Mouse (Mus musculus): ENCODE measurements at regions not wholly inside any gene's neighbourhood (a gene's known extent, or its start where the extent isn't known, plus 50 kb on each side); places are given as distances from the start of the nearest gene placed in this dataset.

- Histone ChIP-seq H3K27ac (replicated peaks; ENCODE audit: low read depth, low read length) (no peak overlapping the region), H3K4me2 (ENCODE audit: low read length) (no peak overlapping the region), H3K9ac (replicated peaks; ENCODE audit: low read length) (no peak overlapping the region), H3K9me3 (ENCODE audit: control insufficient read depth, low read length) (no peaks in the 10 kb centered on the region), H3K4me1 (ENCODE audit: control insufficient read depth, insufficient read depth, low read length) (no peaks in the 10 kb centered on the region), H3K27me3 (ENCODE audit: control insufficient read depth, insufficient read depth, low read length) (no peaks in the 10 kb centered on the region), H3K4me3 (replicated peaks; ENCODE audit: low read depth, low read length) (no peak overlapping the region), H3K36me3 (ENCODE audit: control insufficient read depth, insufficient read depth, low read length) (no peaks in the 10 kb centered on the region)
- 77% methylated on average over 2 of the region's 2 CpGs for WGBS
- DNase-seq = peak; percentile 4
- no peak for ATAC-seq (ENCODE audit: low FRiP score, low TSS enrichment)
These were observed 396.8 kb downstream of the Adra2a start for GRCm38 (mm10) chr19:54440713-54441112.

- no peak overlapping the region for H3K9ac ChIP-seq (replicated peaks; ENCODE audit: low read length)
- no peaks in the 10 kb centered on the region for H3K27me3 ChIP-seq (ENCODE audit: control insufficient read depth, insufficient read depth, low read length)
- H3K9me3 ChIP-seq (ENCODE audit: control insufficient read depth, low read length) = no peaks in the 10 kb centered on the region
- H3K27ac ChIP-seq (replicated peaks; ENCODE audit: low read depth, low read length) = no peak overlapping the region
- DNase-seq = no peak
- no peaks in the 10 kb centered on the region for H3K4me1 ChIP-seq (ENCODE audit: control insufficient read depth, insufficient read depth, low read length)
- no peak overlapping the region for H3K4me3 ChIP-seq (replicated peaks; ENCODE audit: low read depth, low read length)
- ATAC-seq (ENCODE audit: low FRiP score, low TSS enrichment) = no peak
- 76% methylated on average over 2 of the region's 2 CpGs for WGBS
- H3K4me2 ChIP-seq (ENCODE audit: low read length) = no peak overlapping the region
- no peaks in the 10 kb centered on the region for H3K36me3 ChIP-seq (ENCODE audit: control insufficient read depth, insufficient read depth, low read length)
These were observed 416.6 kb downstream of the Adra2a start for GRCm38 (mm10) chr19:54460426-54461170.

- Histone ChIP-seq H3K27me3 (ENCODE audit: control insufficient read depth, insufficient read depth, low read length) (no peaks in the 10 kb centered on the region), H3K4me2 (ENCODE audit: low read length) (no peak overlapping the region), H3K9me3 (ENCODE audit: control insufficient read depth, low read length) (no peaks in the 10 kb centered on the region), H3K9ac (replicated peaks; ENCODE audit: low read length) (no peak overlapping the region), H3K4me3 (replicated peaks; ENCODE audit: low read depth, low read length) (no peak overlapping the region), H3K4me1 (ENCODE audit: control insufficient read depth, insufficient read depth, low read length) (no peaks in the 10 kb centered on the region), H3K27ac (replicated peaks; ENCODE audit: low read depth, low read length) (no peak overlapping the region), H3K36me3 (ENCODE audit: control insufficient read depth, insufficient read depth, low read length) (no peaks in the 10 kb centered on the region)
- DNase-seq = no peak
- no peak for ATAC-seq (ENCODE audit: low FRiP score, low TSS enrichment)
- WGBS = 94% methylated on average over 2 of the region's 2 CpGs
These were observed 418.5 kb downstream of the Adra2a start for GRCm38 (mm10) chr19:54462480-54462879.

- ATAC-seq (ENCODE audit: low FRiP score, low TSS enrichment) (no peak), DNase-seq (no peak)
- Histone ChIP-seq H3K4me2 (ENCODE audit: low read length) (no peak overlapping the region), H3K36me3 (ENCODE audit: control insufficient read depth, insufficient read depth, low read length) (no peaks in the 10 kb centered on the region), H3K9ac (replicated peaks; ENCODE audit: low read length) (no peak overlapping the region), H3K9me3 (ENCODE audit: control insufficient read depth, low read length) (no peaks in the 10 kb centered on the region), H3K27ac (replicated peaks; ENCODE audit: low read depth, low read length) (no peak overlapping the region), H3K27me3 (ENCODE audit: control insufficient read depth, insufficient read depth, low read length) (no peaks in the 10 kb centered on the region), H3K4me1 (ENCODE audit: control insufficient read depth, insufficient read depth, low read length) (no peaks in the 10 kb centered on the region), H3K4me3 (replicated peaks; ENCODE audit: low read depth, low read length) (no peak overlapping the region)
- 81% methylated on average over 5 of the region's 5 CpGs for WGBS
These were observed 426.1 kb downstream of the Adra2a start for GRCm38 (mm10) chr19:54470034-54470433.

- Histone ChIP-seq H3K4me2 (ENCODE audit: low read length) (no peak overlapping the region), H3K9me3 (ENCODE audit: control insufficient read depth, low read length) (no peaks in the 10 kb centered on the region), H3K4me1 (ENCODE audit: control insufficient read depth, insufficient read depth, low read length) (no peaks in the 10 kb centered on the region), H3K27ac (replicated peaks; ENCODE audit: low read depth, low read length) (no peak overlapping the region), H3K4me3 (replicated peaks; ENCODE audit: low read depth, low read length) (no peak overlapping the region), H3K27me3 (ENCODE audit: control insufficient read depth, insufficient read depth, low read length) (no peaks in the 10 kb centered on the region), H3K36me3 (ENCODE audit: control insufficient read depth, insufficient read depth, low read length) (no peaks in the 10 kb centered on the region), H3K9ac (replicated peaks; ENCODE audit: low read length) (no peak overlapping the region)
- 69% methylated on average over 3 of the region's 3 CpGs for WGBS
- no peak for DNase-seq
- ATAC-seq (ENCODE audit: low FRiP score, low TSS enrichment) = no peak
These were observed 454.1 kb downstream of the Adra2a start for GRCm38 (mm10) chr19:54498066-54498465.

GRCm38 (mm10) chr19:54533858-54534257 lies 489.9 kb downstream of the Adra2a start:
- Histone ChIP-seq H3K27ac (replicated peaks; ENCODE audit: low read depth, low read length) (no peak overlapping the region), H3K9ac (replicated peaks; ENCODE audit: low read length) (no peak overlapping the region), H3K4me2 (ENCODE audit: low read length) (no peak overlapping the region), H3K27me3 (ENCODE audit: control insufficient read depth, insufficient read depth, low read length) (no peaks in the 10 kb centered on the region), H3K36me3 (ENCODE audit: control insufficient read depth, insufficient read depth, low read length) (no peaks in the 10 kb centered on the region), H3K4me3 (replicated peaks; ENCODE audit: low read depth, low read length) (no peak overlapping the region), H3K9me3 (ENCODE audit: control insufficient read depth, low read length) (no peaks in the 10 kb centered on the region), H3K4me1 (ENCODE audit: control insufficient read depth, insufficient read depth, low read length) (no peaks in the 10 kb centered on the region)
- DNase-seq (peak; percentile 49), ATAC-seq (ENCODE audit: low FRiP score, low TSS enrichment) (no peak)

- Histone ChIP-seq H3K9me3 (ENCODE audit: control insufficient read depth, low read length) (no peaks in the 10 kb centered on the region), H3K4me1 (ENCODE audit: control insufficient read depth, insufficient read depth, low read length) (no peaks in the 10 kb centered on the region), H3K27ac (replicated peaks; ENCODE audit: low read depth, low read length) (no peak overlapping the region), H3K4me3 (replicated peaks; ENCODE audit: low read depth, low read length) (no peak overlapping the region), H3K27me3 (ENCODE audit: control insufficient read depth, insufficient read depth, low read length) (no peaks in the 10 kb centered on the region), H3K4me2 (ENCODE audit: low read length) (no peak overlapping the region), H3K9ac (replicated peaks; ENCODE audit: low read length) (no peak overlapping the region), H3K36me3 (ENCODE audit: control insufficient read depth, insufficient read depth, low read length) (no peaks in the 10 kb centered on the region)
- ATAC-seq (ENCODE audit: low FRiP score, low TSS enrichment) (no peak), DNase-seq (no peak)
- 95% methylated on average over 3 of the region's 3 CpGs for whole genome bisulfite sequencing
These were observed 511.4 kb downstream of the Adra2a start for GRCm38 (mm10) chr19:54555351-54555750.

- H3K36me3 ChIP-seq (ENCODE audit: control insufficient read depth, insufficient read depth, low read length) = no peaks in the 10 kb centered on the region
- ATAC-seq (ENCODE audit: low FRiP score, low TSS enrichment) (no peak), DNase-seq (no peak)
- no peak overlapping the region for H3K9ac ChIP-seq (replicated peaks; ENCODE audit: low read length)
- no peaks in the 10 kb centered on the region for H3K9me3 ChIP-seq (ENCODE audit: control insufficient read depth, low read length)
- no peaks in the 10 kb centered on the region for H3K4me1 ChIP-seq (ENCODE audit: control insufficient read depth, insufficient read depth, low read length)
- no peaks in the 10 kb centered on the region for H3K27me3 ChIP-seq (ENCODE audit: control insufficient read depth, insufficient read depth, low read length)
- H3K4me2 ChIP-seq (ENCODE audit: low read length) = no peak overlapping the region
- 39% methylated on average over 3 of the region's 3 CpGs for WGBS
- H3K27ac ChIP-seq (replicated peaks; ENCODE audit: low read depth, low read length) = no peak overlapping the region
- no peak overlapping the region for H3K4me3 ChIP-seq (replicated peaks; ENCODE audit: low read depth, low read length)
These were observed 514.0 kb downstream of the Adra2a start for GRCm38 (mm10) chr19:54557984-54558383.

- H3K9me3 ChIP-seq (ENCODE audit: control insufficient read depth, low read length) = no peaks in the 10 kb centered on the region
- H3K36me3 ChIP-seq (ENCODE audit: control insufficient read depth, insufficient read depth, low read length) = no peaks in the 10 kb centered on the region
- ATAC-seq (ENCODE audit: low FRiP score, low TSS enrichment) (no peak), DNase-seq (no peak)
- no peak overlapping the region for H3K4me3 ChIP-seq (replicated peaks; ENCODE audit: low read depth, low read length)
- H3K27me3 ChIP-seq (ENCODE audit: control insufficient read depth, insufficient read depth, low read length) = no peaks in the 10 kb centered on the region
- no peaks in the 10 kb centered on the region for H3K4me1 ChIP-seq (ENCODE audit: control insufficient read depth, insufficient read depth, low read length)
- WGBS = 90% methylated on average over 2 of the region's 2 CpGs
- H3K4me2 ChIP-seq (ENCODE audit: low read length) = no peak overlapping the region
- H3K27ac ChIP-seq (replicated peaks; ENCODE audit: low read depth, low read length) = no peak overlapping the region
- no peak overlapping the region for H3K9ac ChIP-seq (replicated peaks; ENCODE audit: low read length)
These were observed 539.6 kb downstream of the Adra2a start for GRCm38 (mm10) chr19:54583574-54583973.

Measured in midbrain, embryonic 14.5 days (tissue).